Mouse (Mus musculus) heart, adult 2 months (tissue): ENCODE data around the gene Adat3. TPM values are rescaled to one million over a fixed set of nuclear protein-coding genes. Genes with fewer than 3 reads are reported as not detected.
A peak's percentile ranks its signal among the peaks of the same experiment; 100 is the strongest.

Experiments
- DNase-seq, 2 experiments: peaks; one replicate each; pipeline ENCODE4 v3.0.0; 2021
- H3K27ac ChIP-seq: fragments of 200-600 bp; 2 replicates; pipeline ENCODE4 v1.8.1; 2022
- H3K27me3 ChIP-seq: fragments of 200-500 bp; 2 replicates; pipeline ENCODE4 v1.6.1; 2012; ENCODE audit warnings: mild to moderate bottlenecking, low read length, inconsistent platforms, mixed read lengths; ENCODE audit not compliant: control insufficient read depth, insufficient read depth
- H3K36me3 ChIP-seq: fragments of 200-500 bp; 2 replicates; pipeline ENCODE4 v1.6.1; 2012; ENCODE audit warnings: low read length, inconsistent platforms; ENCODE audit not compliant: control insufficient read depth, insufficient read depth
- H3K4me1 ChIP-seq: fragments of 200-500 bp; 2 replicates; pipeline ENCODE4 v1.6.1; 2011; ENCODE audit warnings: low read length; ENCODE audit not compliant: control insufficient read depth, insufficient read depth
- H3K4me3 ChIP-seq: fragments of 200-600 bp; 2 replicates; pipeline ENCODE4 v1.8.1; 2022
- H3K79me2 ChIP-seq: fragments of 200-500 bp; replicated peaks from 2 replicates; pipeline ENCODE4 v1.6.1; 2012; ENCODE audit warnings: mild to moderate bottlenecking, inconsistent platforms, low read length, moderate library complexity, mixed read lengths; ENCODE audit not compliant: control insufficient read depth, insufficient read depth
- H3K9ac ChIP-seq: fragments of 200-500 bp; 2 replicates; pipeline ENCODE4 v1.6.1; 2012; ENCODE audit warnings: low read depth, mild to moderate bottlenecking, control low read depth, inconsistent platforms, low read length, mixed read lengths
- CTCF ChIP-seq: fragments of 200-600 bp; IDR thresholded peaks from 2 replicates; pipeline ENCODE4 v1.8.1; 2022; ENCODE audit warnings: antibody characterized with exemption, mild to moderate bottlenecking, moderate library complexity
- EP300 ChIP-seq: fragments of 200-500 bp; IDR thresholded peaks from 2 replicates; pipeline ENCODE4 v1.6.1; 2011; ENCODE audit warnings: low read depth, low read length, control low read depth; ENCODE audit not compliant: insufficient read depth
- POLR2A ChIP-seq: fragments of 200-500 bp; IDR thresholded peaks from 2 replicates; pipeline ENCODE4 v1.6.1; 2011; ENCODE audit warnings: mild to moderate bottlenecking, low read depth, low read length, control low read depth; ENCODE audit not compliant: insufficient read depth
- WGBS: fragments of 180-500 bp; shearing (Covaris S2); methylation state at CpG from one replicate; pipeline ENCODE4 v1.1.7; 2018; 5-methylcytosine and 5-hydroxymethylcytosine counted together
- intact Hi-C: fragments of 180-260 bp; cut with DNase I; formaldehyde crosslinking; loops from one replicate; pipeline ENCODE4 v1.15.1; 2025
- polyA plus RNA-seq: library from polyadenylated mRNA; depleted of rRNA; stranded (reverse); fragments of >200 nt; gene quantifications from 2 replicates; pipeline ENCODE4 v1.2.3, GENCODE M21; 2012
- total RNA-seq, 2 experiments: library from RNA; stranded (reverse); gene quantifications; 2 replicates each; pipeline ENCODE4 v1.2.3; 2021

Adat3 gene
- total and polyA plus RNA-seq, 3 experiments, result 0.60 to 2.5 (median 1.1) TPM

- no peaks in the 10 kb centered on the region for H3K36me3 ChIP-seq
- DNase-seq, result peak; percentile 21 to 39
- peaks cover 21% of the 10 kb centered on the region for H3K4me1 ChIP-seq
- peak overlapping the region; percentile 81 for H3K4me3 ChIP-seq
- peak overlapping the region; percentile 89 for H3K9ac ChIP-seq
- no peaks in the 10 kb centered on the region for H3K27me3 ChIP-seq
- intact Hi-C loops, result no loop called here
- TF ChIP-seq EP300 (no peak), POLR2A (no peak), CTCF (no peak)
- WGBS, result 5% methylated on average over 12 of the region's 12 CpGs
- H3K27ac ChIP-seq, result peak overlapping the region; percentile 84
- H3K79me2 ChIP-seq, result peaks cover 5% of the 10 kb centered on the region; the same call in 1 of the 2 replicates
These were observed 13.4 kb upstream of the Adat3 start for GRCm38 (mm10) chr10:80589127-80589878.

- under 1% methylated on average over 73 of the region's 73 CpGs for WGBS
- Histone ChIP-seq H3K4me3 (peak within 1 kb of the TSS; percentile 81), H3K27ac (peak within 1 kb of the TSS; percentile 84), H3K4me1 (peaks cover 19% of the 10 kb centered on the region), H3K79me2 (peaks cover 5% of the 10 kb centered on the region; the same call in 1 of the 2 replicates), H3K9ac (peak within 1 kb of the TSS; percentile 89), H3K36me3 (no peaks in the 10 kb centered on the region), H3K27me3 (no peaks in the 10 kb centered on the region)
- intact Hi-C loops, result no loop called here
- TF ChIP-seq CTCF (no peak), POLR2A (peak; percentile 87), EP300 (0 out of 2 replicates have a peak, but pooled peaks have one; percentile 51)
- peak; percentile 95 for DNase-seq
These were observed 12.5 kb upstream of the Adat3 start, which contains the start of gene Abhd17a for GRCm38 (mm10) chr10:80589879-80590854. TSS of gene Abhd17a (minus strand) at chr10:80590341.

- no peak for TF ChIP-seq POLR2A
- no peak for TF ChIP-seq CTCF
- no peak for TF ChIP-seq EP300
- WGBS, result 39% methylated on average over 4 of the region's 4 CpGs
- Histone ChIP-seq H3K4me3 (no peak overlapping the region), H3K27me3 (no peaks in the 10 kb centered on the region), H3K79me2 (no peaks in the 10 kb centered on the region), H3K36me3 (no peaks in the 10 kb centered on the region), H3K27ac (no peak overlapping the region), H3K4me1 (no peaks in the 10 kb centered on the region), H3K9ac (no peak overlapping the region)
- intact Hi-C loops, result no loop called here
- no peak for DNase-seq
These were observed 6.4 kb upstream of the Adat3 start for GRCm38 (mm10) chr10:80596318-80596717.

GRCm38 (mm10) chr10:80603364-80603763 is 684 bp downstream of the Adat3 start:
- Histone ChIP-seq H3K27ac (peak overlapping the region; percentile 87), H3K4me1 (peaks cover 6% of the 10 kb centered on the region), H3K79me2 (peaks cover 7% of the 10 kb centered on the region), H3K4me3 (peak overlapping the region; percentile 79), H3K27me3 (no peaks in the 10 kb centered on the region), H3K9ac (peak overlapping the region; percentile 73), H3K36me3 (no peaks in the 10 kb centered on the region)
- WGBS, result 23% methylated on average over 7 of the region's 7 CpGs
- TF ChIP-seq POLR2A (no peak), EP300 (no peak), CTCF (no peak)
- DNase-seq, result no peak
- intact Hi-C loops, result loop anchor here (2.0 kb wide), 1 partner anchor 25 kb away; no protein-coding TSS in a partner anchor

GRCm38 (mm10) chr10:80604001-80604509 is 1.4 kb downstream of the Adat3 start:
- TF ChIP-seq EP300 (no peak), CTCF (no peak), POLR2A (no peak)
- DNase-seq, result peak in 1 of 2 experiments; percentile 21
- peaks cover 7% of the 10 kb centered on the region for H3K79me2 ChIP-seq
- no peaks in the 10 kb centered on the region for H3K36me3 ChIP-seq
- H3K27ac ChIP-seq, result peak overlapping the region; percentile 87
- H3K4me3 ChIP-seq, result no peak overlapping the region
- H3K4me1 ChIP-seq, result peaks cover 6% of the 10 kb centered on the region
- intact Hi-C loops, result loop anchor here (2.0 kb wide), 1 partner anchor 17 kb away; no protein-coding TSS in a partner anchor
- no peaks in the 10 kb centered on the region for H3K27me3 ChIP-seq
- H3K9ac ChIP-seq, result no peak overlapping the region
- 85% methylated on average over 7 of the region's 7 CpGs for WGBS
